Mouse (Mus musculus) testis, postnatal 10 days (tissue): ENCODE data around the gene Gm6588.
A peak's percentile ranks its signal among the peaks of the same experiment; 100 is the strongest.

Source experiments
- DNase-seq: peaks from one replicate; pipeline ENCODE4 v3.0.0; 2021; ENCODE audit warnings: low spot score

Gm6588 gene

GRCm38 (mm10) chr5:112470144-112470543 lies 20.9 kb downstream of the Gm6588 start:
- DNase-seq, result peak; percentile 67

- no peak for DNase-seq
Measured at GRCm38 (mm10) chr5:112473453-112473852, 24.2 kb downstream of the Gm6588 start.

DNA sequence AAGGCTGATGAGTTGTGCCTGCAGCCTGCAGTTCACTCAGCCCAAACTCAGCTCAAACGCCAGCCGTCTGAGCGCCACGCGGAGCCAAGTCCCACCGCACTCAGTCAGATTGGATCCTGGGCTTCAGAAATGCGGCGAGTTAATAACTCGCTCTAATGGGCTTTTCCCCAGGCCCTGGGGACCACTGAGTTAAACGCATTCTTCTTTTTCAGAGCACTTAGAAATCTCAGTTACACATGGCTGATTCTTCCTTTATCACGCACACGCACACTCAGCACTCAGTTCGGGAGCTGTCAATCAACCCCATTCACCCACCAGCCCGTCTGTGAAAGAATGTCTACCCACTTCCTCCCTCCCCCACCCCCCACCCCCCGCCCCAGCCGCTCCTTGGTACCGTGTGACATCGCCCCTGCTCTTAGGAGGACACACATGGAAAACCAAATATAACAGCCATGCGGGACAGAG lies 32.8 kb downstream of the Gm6588 start:
- no peak for DNase-seq

GRCm38 (mm10) chr5:112482551-112482950 lies 33.3 kb downstream of the Gm6588 start:
- no peak for DNase-seq

DNA sequence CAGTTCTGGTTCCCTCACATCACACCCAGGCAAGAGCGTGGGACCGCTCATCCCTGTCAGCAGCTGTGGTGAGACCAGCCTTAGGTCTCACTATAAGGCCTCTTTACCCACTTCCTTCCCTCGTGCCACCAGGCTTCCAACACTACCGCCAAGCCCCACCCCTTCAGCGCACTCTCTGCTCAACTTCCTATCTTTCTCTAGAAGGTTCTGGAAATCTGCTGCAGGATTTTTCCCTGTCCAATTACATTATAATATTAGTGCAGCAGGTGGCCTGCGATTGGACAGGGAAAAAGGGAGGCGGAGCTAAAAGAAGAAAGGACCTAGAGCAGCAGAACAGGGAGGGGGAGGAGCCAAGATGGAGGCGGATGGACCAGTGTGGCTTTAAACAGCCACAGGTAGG lies 33.8 kb downstream of the Gm6588 start:
- no peak for DNase-seq

- DNase-seq, result no peak
Measured at GRCm38 (mm10) chr5:112484924-112485715, 35.9 kb downstream of the Gm6588 start.

DNA sequence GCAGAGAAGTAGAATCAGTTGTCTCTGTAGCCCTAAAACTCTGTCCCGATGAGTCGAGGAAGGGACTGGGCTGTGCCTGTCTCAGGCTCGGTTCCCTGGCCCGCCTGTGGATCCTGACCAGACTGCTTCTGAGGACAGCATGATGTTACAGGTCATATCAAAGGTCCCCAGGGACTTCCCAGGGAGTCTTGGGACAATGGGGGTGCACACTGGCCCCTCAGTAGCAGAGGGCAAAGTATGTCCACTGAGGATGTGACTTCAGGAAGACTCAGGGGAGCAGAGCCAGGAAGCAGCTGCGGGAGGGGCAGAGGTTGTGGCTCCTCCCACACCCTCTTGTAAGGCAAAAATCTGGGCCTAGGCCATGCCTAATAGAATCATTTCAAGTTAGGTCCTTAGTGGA lies 37.2 kb downstream of the Gm6588 start:
- no peak for DNase-seq

DNA sequence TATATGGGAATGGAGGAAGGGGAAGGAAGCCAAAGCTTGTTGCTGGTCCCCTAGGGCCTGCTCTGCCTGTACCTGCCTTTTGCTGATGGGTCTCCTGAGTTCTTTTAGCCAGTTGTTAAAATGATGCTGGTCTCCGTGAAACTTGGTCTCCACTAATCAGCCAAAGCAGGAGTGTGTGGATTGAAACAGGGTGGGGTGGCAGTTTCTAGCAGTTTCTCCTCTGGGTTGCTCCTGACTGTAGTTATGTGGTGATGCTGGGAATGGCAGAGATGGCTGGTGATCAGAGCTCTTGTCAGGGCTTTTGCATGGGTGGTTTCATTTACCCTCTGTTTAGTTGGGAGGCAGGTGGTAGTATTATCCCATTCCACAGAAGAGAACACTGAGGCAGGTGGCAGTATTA lies 38.3 kb downstream of the Gm6588 start:
- no peak for DNase-seq

- DNase-seq, result no peak
Measured at GRCm38 (mm10) chr5:112488101-112488776, 39.0 kb downstream of the Gm6588 start.

GRCm38 (mm10) chr5:112491489-112491888 lies 42.3 kb downstream of the Gm6588 start:
- DNase-seq, result no peak

GRCm38 (mm10) chr5:112493492-112493891 lies 44.3 kb downstream of the Gm6588 start:
- DNase-seq, result peak; percentile 75

GRCm38 (mm10) chr5:112496753-112497369 lies 47.6 kb downstream of the Gm6588 start:
- no peak for DNase-seq

DNA sequence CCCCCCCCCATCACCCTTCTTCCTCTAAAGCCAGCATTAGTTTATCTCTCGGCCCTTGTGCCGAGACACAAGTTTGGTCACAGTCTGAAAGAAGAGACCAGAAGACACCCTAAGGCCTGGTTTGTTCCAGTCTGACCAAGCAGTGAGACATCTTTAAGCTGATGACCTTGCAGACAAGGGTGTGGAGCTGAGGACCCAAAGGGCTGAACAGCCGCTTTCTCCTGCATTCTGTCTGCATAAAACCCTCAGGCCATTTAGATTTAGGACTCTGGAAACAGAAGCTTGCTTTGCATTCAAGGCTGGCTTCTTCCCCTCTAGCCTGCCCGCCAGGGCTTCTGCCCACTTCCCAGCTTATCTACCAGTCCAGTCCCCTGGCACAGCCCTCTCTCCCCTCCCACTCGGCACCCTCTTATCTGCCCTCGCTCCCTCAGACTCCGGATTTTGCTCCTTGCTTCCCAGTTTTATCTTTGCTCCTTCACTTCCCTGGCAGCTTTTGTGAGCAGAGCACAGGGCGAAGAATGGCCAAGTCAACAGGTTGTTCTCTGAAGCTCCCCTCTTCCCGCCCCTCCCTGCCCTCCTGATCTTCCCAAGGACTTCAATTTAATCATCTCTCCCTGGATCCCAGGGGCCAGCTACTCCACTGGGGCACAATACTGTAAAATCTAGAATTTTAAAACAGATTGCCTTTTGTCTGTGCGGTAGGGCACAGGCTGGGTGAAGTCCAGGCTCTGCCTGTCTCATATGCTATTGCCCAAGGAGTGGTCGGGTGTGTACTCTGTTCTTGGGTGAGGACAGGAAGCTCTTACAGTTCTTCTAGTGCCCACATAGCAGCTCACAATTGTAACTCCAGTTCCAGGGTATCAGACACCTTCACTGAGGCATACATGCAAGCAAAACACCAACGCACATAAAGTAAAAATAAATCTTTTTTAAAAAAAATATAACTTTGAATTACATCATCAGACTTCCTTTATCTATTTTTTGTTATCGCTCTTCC lies 50.0 kb downstream of the Gm6588 start:
- no peak for DNase-seq

GRCm38 (mm10) chr5:112499918-112500682 lies 50.9 kb downstream of the Gm6588 start:
- DNase-seq, result no peak
